10 mouse cellular contexts compared by ENCODE assay signal in genomic region chr4:109729281-109729680, GRCm38 (mm10). TPM values are rescaled to one million over a fixed set of nuclear protein-coding genes. Genes with fewer than 3 reads are reported as not detected.
DNase-seq lines count a peak whose midpoint lies in the region; ATAC-seq and TF ChIP-seq lines count a peak whose summit lies in the region.
"Had no signal": no experiment of that assay in that cellular context is flagged by ENCODE, and none has a peak within 500 bp of the region (broad histone marks: within the 10 kb centered on the region; RNA-seq: fewer than 3 reads in every experiment).

No protein-coding gene starts in this region.

- no peaks in the 10 kb centered on the region for H3K36me3 ChIP-seq in kidney, adult 2 months (ENCODE audit: control insufficient read depth, insufficient read depth, low read length)
- no peaks in the 10 kb centered on the region for H3K36me3 ChIP-seq in kidney, embryonic 15.5 days
- H3K36me3 ChIP-seq: lung, embryonic 15.5 days; stomach, embryonic 15.5 days had no signal

- no peak for TF ChIP-seq POLR2A in kidney, adult 2 months (IDR thresholded peaks at IDR 0.05; ENCODE audit: low read depth, low read length)

- ATAC-seq in kidney, embryonic 15.5 days (replicated peaks; ENCODE audit: low FRiP score): no peak

- no peak overlapping the region for H3K27ac ChIP-seq in kidney, adult 2 months (ENCODE audit: insufficient read depth, low read depth, low read length)
- H3K27ac ChIP-seq in kidney, embryonic 15.5 days: no peak overlapping the region
- H3K27ac ChIP-seq: lung, embryonic 15.5 days; stomach, embryonic 15.5 days had no signal

- no peaks in the 10 kb centered on the region for H3K9me3 ChIP-seq in kidney, embryonic 15.5 days (replicated peaks)
- H3K9me3 ChIP-seq: lung, embryonic 15.5 days; stomach, embryonic 15.5 days had no signal

- no peak overlapping the region for H3K4me2 ChIP-seq in kidney, embryonic 15.5 days
- H3K4me2 ChIP-seq: lung, embryonic 15.5 days; stomach, embryonic 15.5 days had no signal

- H3K27me3 ChIP-seq in kidney, adult 2 months (replicated peaks; ENCODE audit: control insufficient read depth, insufficient read depth, low read length): no peaks in the 10 kb centered on the region
- no peaks in the 10 kb centered on the region for H3K27me3 ChIP-seq in kidney, embryonic 15.5 days
- H3K27me3 ChIP-seq: lung, embryonic 15.5 days; stomach, embryonic 15.5 days had no signal

- H3K9ac ChIP-seq in kidney, embryonic 15.5 days: no peak overlapping the region
- H3K9ac ChIP-seq: lung, embryonic 15.5 days; stomach, embryonic 15.5 days had no signal

- no peaks in the 10 kb centered on the region for H3K4me1 ChIP-seq in kidney, adult 2 months (ENCODE audit: control insufficient read depth, insufficient read depth, low read length)
- no peaks in the 10 kb centered on the region for H3K4me1 ChIP-seq in kidney, embryonic 15.5 days
- H3K4me1 ChIP-seq: lung, embryonic 15.5 days; stomach, embryonic 15.5 days had no signal

- no peak for TF ChIP-seq CTCF in kidney, adult 2 months (conservative IDR thresholded peaks at IDR 0.05; ENCODE audit: insufficient read depth, insufficient read length, low read depth, low read length)

- peak; percentile 38 for DNase-seq in adrenal gland, postnatal 10 days
- no peak for DNase-seq in adrenal gland, adult 2 months
- DNase-seq in kidney, adult 2 months: peak; percentile 42
- peak; percentile 63 for DNase-seq in CD4-positive helper T cell, adult 2 months (ENCODE audit: low read depth, low spot score)
- DNase-seq in cerebellum, postnatal 36 days: peak; percentile 10 to 53
- DNase-seq in lung, postnatal 36 days: peak; percentile 77
- no peak for DNase-seq in urinary bladder, postnatal 10 days (ENCODE audit: low spot score)

- WGBS in kidney, adult 2 months: 6% methylated on average over 2 of the region's 2 CpGs
- WGBS in kidney, embryonic 15.5 days: 15% methylated on average over 2 of the region's 2 CpGs

- no peak overlapping the region for H3K4me3 ChIP-seq in kidney, adult 2 months (ENCODE audit: insufficient read depth, low read depth, low read length)
- H3K4me3 ChIP-seq in kidney, embryonic 15.5 days (replicated peaks): no peak overlapping the region
- H3K4me3 ChIP-seq: lung, embryonic 15.5 days; stomach, embryonic 15.5 days had no signal

RNA-seq across cellular contexts. Expression of gene Faf1, which starts 52.9 kb away (rescaled TPM):
- total RNA-seq in adrenal gland, postnatal 10 days (2021): 10 to 100 TPM; 25.0 to 29.5 TPM
- total RNA-seq in adrenal gland, adult 2 months (2021): 10 to 100 TPM; 24.8 to 31.1 TPM
- polyA plus RNA-seq in adrenal gland, adult 2 months (2012; rRNA removed): 6.8 and 9.7 TPM in 2 replicates
- polyA plus RNA-seq in kidney, adult 2 months (2012; rRNA removed): 8.6 and 8.7 TPM in 2 replicates
- polyA plus RNA-seq in kidney, embryonic 15.5 days (2015; fragmentation: Nextera tagmentation; extraction: Ambion mirVana): 21.7 and 22.7 TPM in 2 replicates

Comparison
In these comparisons a context has a peak if more than half of its experiments do, and no peak if none do; other contexts are left out.
1. DNase-seq: peak in adrenal gland, postnatal 10 days (single experiment), kidney, adult 2 months (single experiment), CD4-positive helper T cell, adult 2 months (single experiment), cerebellum, postnatal 36 days (2 of 2) and lung, postnatal 36 days (single experiment); none in adrenal gland, adult 2 months (single experiment) and urinary bladder, postnatal 10 days (single experiment).